Mouse (Mus musculus): ENCODE results near the gene Atp2a3. TPM values are rescaled to one million over a fixed set of nuclear protein-coding genes. Genes with fewer than 3 reads are reported as not detected.

The Atp2a3 gene
- 54.4 and 78.2 TPM in 2 replicates for polyA plus RNA-seq (2012; rRNA removed; ENCODE audit: low replicate concordance)

GRCm38 (mm10) chr11:72961072-72961980, at the start of gene Atp2a3:
TSS of gene Atp2a3 (plus strand) at chr11:72961169.

GRCm38 (mm10) chr11:72998771-72999170, 37.8 kb downstream of the Atp2a3 start, which contains the start of gene P2rx1:
TSS of gene P2rx1 (plus strand) at chr11:72999103.

GRCm38 (mm10) chr11:73018471-73019146, 57.6 kb downstream of the Atp2a3 start, which contains the start of gene Camkk1:
TSS of gene Camkk1 (plus strand) at chr11:73019008.

Other genes with a start within 250 kb of the Atp2a3 start
- gene Cyb5d2, start 165.0 kb upstream of the Atp2a3 start, polyA plus RNA-seq (2012; rRNA removed; ENCODE audit: low replicate concordance): 8.6 and 11.8 TPM in 2 replicates
- 23.5 and 27.6 TPM in 2 replicates for gene Zzef1, start 164.9 kb upstream of the Atp2a3 start, polyA plus RNA-seq (2012; rRNA removed; ENCODE audit: low replicate concordance)
- 5.5 and 6.8 TPM in 2 replicates for gene P2rx1, start 37.9 kb downstream of the Atp2a3 start, polyA plus RNA-seq (2012; rRNA removed; ENCODE audit: low replicate concordance)
- 3.4 and 9.3 TPM in 2 replicates for gene Camkk1, start 57.8 kb downstream of the Atp2a3 start, polyA plus RNA-seq (2012; rRNA removed; ENCODE audit: low replicate concordance)
- 2.3 and 4.2 TPM in 2 replicates for gene Ncbp3, start 86.6 kb downstream of the Atp2a3 start, polyA plus RNA-seq (2012; rRNA removed; ENCODE audit: low replicate concordance)
- gene Itgae, start 129.4 kb downstream of the Atp2a3 start, polyA plus RNA-seq (2012; rRNA removed; ENCODE audit: low replicate concordance): 2.6 and 2.8 TPM in 2 replicates
- gene Haspin, start 177.1 kb downstream of the Atp2a3 start, polyA plus RNA-seq (2012; rRNA removed; ENCODE audit: low replicate concordance): 0.26 and 1.9 TPM in 2 replicates
- 5.5 and 9.3 TPM in 2 replicates for gene P2rx5, start 199.3 kb downstream of the Atp2a3 start, polyA plus RNA-seq (2012; rRNA removed; ENCODE audit: low replicate concordance)
- gene Emc6, start 215.9 kb downstream of the Atp2a3 start, polyA plus RNA-seq (2012; rRNA removed; ENCODE audit: low replicate concordance): 74.8 and 94.3 TPM in 2 replicates
- 127 and 170 TPM in 2 replicates for gene Tax1bp3, start 215.9 kb downstream of the Atp2a3 start, polyA plus RNA-seq (2012; rRNA removed; ENCODE audit: low replicate concordance)
- gene Ctns, start 237.9 kb downstream of the Atp2a3 start, polyA plus RNA-seq (2012; rRNA removed; ENCODE audit: low replicate concordance): 22.1 and 23.4 TPM in 2 replicates
- 9.3 and 15.2 TPM in 2 replicates for gene Shpk, start 238.3 kb downstream of the Atp2a3 start, polyA plus RNA-seq (2012; rRNA removed; ENCODE audit: low replicate concordance)

All from subcutaneous adipose tissue, adult 2 months (tissue).